Mouse (Mus musculus) left cerebral cortex, postnatal 4 days (tissue): ENCODE data around the gene Dnajb5. TPM values are rescaled to one million over a fixed set of nuclear protein-coding genes. Genes with fewer than 3 reads are reported as not detected.

Source experiments
- DNase-seq: peaks from one replicate; pipeline ENCODE4 v3.0.0-alpha.2; 2022
- intact Hi-C: fragments of 180-260 bp; cut with DNase I; formaldehyde crosslinking; loops from one replicate; pipeline ENCODE4 v1.15.1; 2025
- total RNA-seq, 2 experiments: library from RNA; stranded (reverse); gene quantifications; 2 replicates each; pipeline ENCODE4 v1.2.3; 2021

The Dnajb5 gene
- total RNA-seq = 100 to 1,000 TPM; 152 to 156 TPM

- peak; percentile 97 for DNase-seq
- intact Hi-C loops = no loop called here
These were observed at the start of gene Dnajb5 for GRCm38 (mm10) chr4:42949676-42950051. Dnajb5 (plus strand) TSS chr4:42949814.

- intact Hi-C loops = no loop called here
- no peak for DNase-seq
These were observed 48.7 kb upstream of the Dnajb5 start for GRCm38 (mm10) chr4:42900878-42901277.

GRCm38 (mm10) chr4:42902174-42902573 lies 47.4 kb upstream of the Dnajb5 start:
- intact Hi-C loops = no loop called here
- DNase-seq = peak; percentile 37

DNA sequence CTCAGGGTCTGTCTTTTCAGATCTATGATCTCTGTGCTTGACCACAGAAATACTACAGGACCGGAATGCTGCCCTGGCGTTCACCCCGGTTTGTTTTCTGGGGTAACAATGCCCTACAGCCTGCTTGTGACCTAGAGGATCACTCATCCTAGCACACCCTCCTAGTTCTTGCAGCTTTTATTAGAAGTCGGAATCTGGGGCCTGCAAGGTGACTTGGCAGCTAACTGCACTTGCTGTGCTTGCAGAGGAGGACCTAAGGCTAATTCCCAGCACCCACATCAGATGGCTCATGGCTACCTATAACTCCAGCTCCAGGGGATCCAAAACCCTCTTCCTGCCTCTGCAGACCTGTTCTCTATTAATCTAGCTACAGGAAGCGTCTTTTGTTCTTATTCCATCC lies 46.9 kb upstream of the Dnajb5 start:
- DNase-seq = no peak
- intact Hi-C loops = no loop called here

- DNase-seq = no peak
- intact Hi-C loops = no loop called here
These were observed 45.7 kb upstream of the Dnajb5 start for GRCm38 (mm10) chr4:42903942-42904341.

GRCm38 (mm10) chr4:42904523-42904922 lies 45.1 kb upstream of the Dnajb5 start:
- no peak for DNase-seq
- intact Hi-C loops = no loop called here

DNA sequence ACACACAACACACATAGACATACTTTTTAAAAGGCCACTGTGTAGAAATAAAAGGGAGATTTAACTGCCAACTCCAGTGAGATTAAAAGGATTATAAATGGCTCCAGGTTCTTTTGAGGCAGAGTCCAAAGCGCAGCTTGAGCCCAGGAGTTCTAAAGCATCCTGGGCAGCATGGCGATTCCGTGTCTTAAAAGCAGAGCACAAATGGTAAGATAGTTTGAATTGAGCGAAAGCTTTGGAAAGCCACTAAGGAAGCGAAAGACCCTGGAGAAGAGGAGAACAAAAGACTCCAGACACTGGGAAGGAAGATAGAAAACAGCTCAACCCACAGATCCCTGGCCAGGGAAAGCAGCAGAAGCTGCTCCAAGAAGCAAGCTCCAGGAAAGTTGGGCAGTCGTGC lies 44.6 kb upstream of the Dnajb5 start:
- intact Hi-C loops = no loop called here
- no peak for DNase-seq

- no peak for DNase-seq
These were observed 36.2 kb upstream of the Dnajb5 start for GRCm38 (mm10) chr4:42913391-42913790.

DNA sequence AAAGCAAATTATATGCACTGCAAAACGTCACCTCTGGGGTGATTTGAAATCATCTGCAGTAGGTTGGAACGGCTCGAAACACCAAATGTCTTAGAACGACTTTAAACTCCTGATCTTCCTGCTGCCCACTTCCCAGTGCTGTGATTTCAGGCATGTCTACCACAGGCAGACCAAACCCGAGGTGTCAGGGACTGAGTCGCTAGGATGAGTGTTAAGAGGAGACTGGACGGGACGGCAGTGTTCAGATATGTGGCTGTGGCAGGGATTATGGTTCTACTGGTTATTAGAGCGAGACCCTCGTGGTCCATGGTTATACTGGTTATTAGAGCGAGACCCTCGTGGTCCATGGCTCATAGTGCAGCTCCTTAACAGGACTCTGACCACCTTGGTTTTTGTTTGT lies 34.3 kb upstream of the Dnajb5 start:
- intact Hi-C loops = no loop called here
- DNase-seq = no peak

More at GRCm38 (mm10) chr4:42913391-42913790, 36.2 kb upstream of the Dnajb5 start:
- intact Hi-C loops = no loop called here

- no peak for DNase-seq
- intact Hi-C loops = no loop called here
These were observed 33.6 kb upstream of the Dnajb5 start for GRCm38 (mm10) chr4:42915966-42916365.

- peak; percentile 22 for DNase-seq
- intact Hi-C loops = no loop called here
These were observed 32.8 kb upstream of the Dnajb5 start, which contains the start of gene Phf24 for GRCm38 (mm10) chr4:42916617-42917401. Phf24 (plus strand) TSS chr4:42916660.

GRCm38 (mm10) chr4:42917402-42917774 lies 32.2 kb upstream of the Dnajb5 start:
- peak; percentile 11 for DNase-seq
- intact Hi-C loops = no loop called here

GRCm38 (mm10) chr4:42920726-42921125 lies 28.9 kb upstream of the Dnajb5 start:
- no peak for DNase-seq
- intact Hi-C loops = no loop called here

DNA sequence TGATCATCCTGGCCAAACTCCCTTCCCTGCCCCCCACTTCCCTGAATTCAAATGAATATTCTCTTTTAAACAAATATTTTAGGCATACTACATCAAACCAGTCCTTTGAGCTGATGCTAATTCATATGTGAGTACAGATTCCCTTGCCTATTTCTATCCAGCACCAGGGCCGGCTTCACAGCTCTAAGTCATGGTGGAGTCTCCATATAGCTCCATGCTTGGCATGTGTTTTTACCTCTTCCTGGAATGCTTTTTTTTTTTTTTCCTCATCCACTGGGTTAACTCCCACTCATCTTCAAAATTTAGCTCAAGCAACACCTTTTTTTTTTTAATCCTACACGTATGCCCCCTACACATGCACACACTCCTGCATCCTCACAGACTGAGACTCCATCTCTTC lies 28.1 kb upstream of the Dnajb5 start:
- no peak for DNase-seq
- intact Hi-C loops = no loop called here

DNA sequence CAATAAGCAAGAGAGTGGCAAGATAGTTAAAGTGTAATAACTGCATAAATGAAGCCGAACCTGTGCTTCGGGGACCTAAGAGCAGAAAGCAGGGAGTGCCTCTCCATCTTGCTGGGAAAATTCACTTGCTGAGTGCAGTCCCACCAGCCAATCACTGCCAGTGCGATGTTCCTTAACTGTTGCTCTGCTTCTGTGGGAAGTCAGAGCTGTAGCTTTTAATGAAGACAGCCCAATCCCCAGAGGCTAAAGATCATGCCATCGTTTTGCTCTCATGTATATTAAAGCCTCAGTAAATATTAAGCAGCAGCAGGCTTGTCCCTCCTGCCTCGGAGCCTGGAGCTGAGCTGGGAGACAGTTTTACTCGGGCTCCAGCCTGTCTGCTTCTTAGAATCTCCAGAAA lies 27.6 kb upstream of the Dnajb5 start:
- intact Hi-C loops = no loop called here
- DNase-seq = no peak

- intact Hi-C loops = no loop called here
- DNase-seq = no peak
These were observed 27.2 kb upstream of the Dnajb5 start for GRCm38 (mm10) chr4:42922461-42922860.

GRCm38 (mm10) chr4:42924095-42924710 lies 25.4 kb upstream of the Dnajb5 start:
- DNase-seq = no peak
- intact Hi-C loops = no loop called here

GRCm38 (mm10) chr4:42928209-42928608 lies 21.4 kb upstream of the Dnajb5 start:
- no peak for DNase-seq
- intact Hi-C loops = no loop called here

GRCm38 (mm10) chr4:42928952-42929351 lies 20.7 kb upstream of the Dnajb5 start:
- no peak for DNase-seq

DNA sequence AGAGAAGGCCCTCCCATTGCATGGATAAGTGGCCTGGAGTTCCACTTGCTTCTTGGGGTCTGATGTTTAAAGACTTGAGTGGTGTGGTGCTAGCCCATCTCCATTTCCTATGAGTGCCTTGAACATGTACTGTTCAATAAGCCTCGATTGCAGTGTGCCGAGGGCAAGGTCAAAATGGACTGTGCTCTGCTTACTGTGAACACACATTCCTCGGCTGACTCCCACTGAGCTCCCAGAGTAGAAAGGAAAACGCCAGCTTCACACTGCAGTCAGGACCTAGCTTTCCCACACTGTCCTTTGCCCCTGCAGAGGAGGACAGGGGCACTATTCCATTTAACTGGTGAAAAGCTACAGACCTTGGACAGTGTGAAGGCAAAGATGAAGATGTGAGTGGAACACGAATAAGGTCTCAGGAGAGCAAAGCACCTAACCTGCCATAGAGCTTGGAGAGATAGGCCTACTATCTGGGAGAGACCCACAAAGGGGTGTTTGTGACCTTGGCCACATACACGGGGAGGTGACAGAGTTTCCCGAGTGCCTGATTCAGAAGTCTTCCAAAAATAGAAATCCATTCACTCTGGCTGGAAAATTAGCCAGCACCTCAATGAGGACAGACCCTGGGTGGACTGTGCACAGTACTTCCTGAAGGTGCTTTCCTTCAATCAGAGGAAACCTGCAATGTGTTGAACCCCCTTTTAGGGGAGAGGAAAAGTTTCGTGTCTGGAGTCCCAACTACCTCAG lies 17.2 kb upstream of the Dnajb5 start:
- no peak for DNase-seq
- intact Hi-C loops = no loop called here

More at GRCm38 (mm10) chr4:42928952-42929351, 20.7 kb upstream of the Dnajb5 start:
- intact Hi-C loops = no loop called here

DNA sequence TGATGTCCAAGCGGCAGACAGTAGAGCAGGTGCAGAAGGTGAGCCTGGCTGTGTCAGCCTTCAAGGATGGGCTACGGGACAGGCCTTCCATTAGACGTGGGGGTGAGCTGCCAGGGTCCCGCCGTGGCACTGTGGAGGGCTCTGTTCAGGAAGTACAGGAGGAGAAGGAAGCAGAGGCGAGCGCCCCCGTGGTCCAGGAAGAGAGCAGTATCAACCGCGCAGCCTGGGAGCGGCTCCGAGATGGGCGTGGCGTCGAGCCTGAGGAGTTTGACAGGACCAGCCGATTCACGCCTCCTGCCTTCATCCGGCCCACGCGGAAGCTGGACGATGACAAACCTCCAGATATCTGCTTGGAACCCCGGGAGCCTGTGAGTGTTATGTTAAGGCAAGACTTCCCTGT lies 16.0 kb upstream of the Dnajb5 start:
- peak; percentile 67 for DNase-seq
- intact Hi-C loops = no loop called here

GRCm38 (mm10) chr4:42941396-42941795 lies 8.2 kb upstream of the Dnajb5 start:
- no peak for DNase-seq

More at GRCm38 (mm10) chr4:42941396-42941795, 8.2 kb upstream of the Dnajb5 start:
- intact Hi-C loops = no loop called here
